Mouse (Mus musculus) midbrain, embryonic 15.5 days (tissue): ENCODE results near the gene Saxo2. TPM values are rescaled to one million over a fixed set of nuclear protein-coding genes. Genes with fewer than 3 reads are reported as not detected.

Source experiments
- ATAC-seq: fragments of 200-750 bp; cut with Nextera tagmentation; replicated peaks from 2 replicates; pipeline ENCODE4 v1.8.0; 2017; ENCODE audit warnings: moderate TSS enrichment
- H3K27ac ChIP-seq: fragments of 300-500 bp; sonication (generic); 2 replicates; pipeline ENCODE4 v1.5.1; 2015; ENCODE audit warnings: mild to moderate bottlenecking, inconsistent platforms
- H3K27me3 ChIP-seq: fragments of 300-500 bp; sonication (generic); replicated peaks from 2 replicates; pipeline ENCODE4 v1.6.1; 2015; ENCODE audit warnings: inconsistent platforms
- H3K36me3 ChIP-seq: fragments of 300-500 bp; sonication (generic); replicated peaks from 2 replicates; pipeline ENCODE4 v1.6.1; 2015; ENCODE audit warnings: inconsistent platforms
- H3K4me1 ChIP-seq: fragments of 300-500 bp; sonication (generic); 2 replicates; pipeline ENCODE4 v1.6.1; 2015; ENCODE audit warnings: inconsistent platforms
- H3K4me2 ChIP-seq: fragments of 300-500 bp; sonication (generic); 2 replicates; pipeline ENCODE4 v1.6.1; 2015; ENCODE audit warnings: inconsistent platforms, mild to moderate bottlenecking, moderate library complexity
- H3K4me3 ChIP-seq: fragments of 300-500 bp; sonication (generic); 2 replicates; pipeline ENCODE4 v1.5.1; 2015; ENCODE audit warnings: mild to moderate bottlenecking, inconsistent platforms
- H3K9ac ChIP-seq: fragments of 300-500 bp; sonication (generic); 2 replicates; pipeline ENCODE4 v1.6.1; 2015; ENCODE audit warnings: mild to moderate bottlenecking, inconsistent platforms
- H3K9me3 ChIP-seq: fragments of 300-500 bp; sonication (generic); 2 replicates; pipeline ENCODE4 v1.6.1; 2016; ENCODE audit warnings: inconsistent platforms
- WGBS: fragments of 180-500 bp; shearing (Covaris S2); methylation state at CpG from one replicate; pipeline ENCODE4 v1.1.7; 2015; ENCODE audit warnings: mixed read lengths; 5-methylcytosine and 5-hydroxymethylcytosine counted together
- polyA plus RNA-seq: library from polyadenylated mRNA; unstranded; fragments of >200 nt; fragmentation: Nextera tagmentation; extraction: Ambion mirVana; gene quantifications from 2 replicates; pipeline ENCODE4 v1.2.1, GENCODE M21; 2015

Saxo2 gene
- polyA plus RNA-seq, 1 experiment from 2014 or later, result 30.4 TPM

DNA sequence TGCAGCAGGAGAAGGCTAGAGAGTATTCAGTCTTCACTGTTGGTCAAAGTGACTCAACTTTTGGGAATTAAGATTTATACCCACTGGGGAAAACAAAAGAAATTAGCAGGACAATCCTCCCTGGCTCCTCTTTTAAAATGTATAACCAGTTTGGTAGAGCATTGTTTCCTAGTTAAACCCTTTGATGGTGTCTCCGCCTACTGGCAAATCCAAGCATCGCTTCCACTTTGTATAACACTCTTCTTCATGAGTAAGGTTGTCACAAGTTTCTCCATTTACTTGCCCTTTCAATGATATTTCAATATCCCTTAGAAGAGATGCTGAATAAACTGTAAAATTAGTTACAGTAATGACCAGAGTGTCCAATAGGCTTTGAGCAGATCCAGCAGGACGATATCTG, 38.7 kb downstream of the Saxo2 start:
- Histone ChIP-seq H3K4me2 (no peak overlapping the region), H3K27ac (no peak overlapping the region), H3K36me3 (no peaks in the 10 kb centered on the region), H3K9ac (no peak overlapping the region), H3K4me3 (no peak overlapping the region), H3K27me3 (no peaks in the 10 kb centered on the region), H3K4me1 (no peaks in the 10 kb centered on the region), H3K9me3 (no peaks in the 10 kb centered on the region)
- WGBS, result 63% methylated on average over 3 of the region's 3 CpGs
- no peak for ATAC-seq

DNA sequence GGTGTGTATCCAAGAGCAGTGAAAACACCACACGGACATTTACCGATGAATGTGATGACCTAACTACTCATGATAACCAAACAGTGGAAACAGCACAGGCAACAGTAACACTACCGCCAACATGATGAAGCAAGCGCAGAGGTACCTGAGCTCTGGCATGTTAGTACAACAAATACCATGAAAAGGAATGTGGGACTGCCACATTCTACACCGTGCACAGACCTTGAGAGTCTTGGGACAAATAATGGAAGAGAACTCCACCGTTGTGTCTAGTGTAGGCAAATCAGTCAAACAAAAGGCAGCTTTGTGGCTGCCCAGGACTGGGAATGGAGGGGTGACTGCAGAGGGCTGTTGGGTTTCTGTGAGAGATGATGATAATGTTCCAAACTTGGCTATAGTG, 42.9 kb downstream of the Saxo2 start:
- Histone ChIP-seq H3K27me3 (no peaks in the 10 kb centered on the region), H3K36me3 (no peaks in the 10 kb centered on the region), H3K9ac (no peak overlapping the region), H3K9me3 (no peaks in the 10 kb centered on the region), H3K4me3 (no peak overlapping the region), H3K4me1 (no peaks in the 10 kb centered on the region), H3K4me2 (no peak overlapping the region), H3K27ac (no peak overlapping the region)
- 83% methylated on average over 6 of the region's 6 CpGs for WGBS
- no peak for ATAC-seq

DNA sequence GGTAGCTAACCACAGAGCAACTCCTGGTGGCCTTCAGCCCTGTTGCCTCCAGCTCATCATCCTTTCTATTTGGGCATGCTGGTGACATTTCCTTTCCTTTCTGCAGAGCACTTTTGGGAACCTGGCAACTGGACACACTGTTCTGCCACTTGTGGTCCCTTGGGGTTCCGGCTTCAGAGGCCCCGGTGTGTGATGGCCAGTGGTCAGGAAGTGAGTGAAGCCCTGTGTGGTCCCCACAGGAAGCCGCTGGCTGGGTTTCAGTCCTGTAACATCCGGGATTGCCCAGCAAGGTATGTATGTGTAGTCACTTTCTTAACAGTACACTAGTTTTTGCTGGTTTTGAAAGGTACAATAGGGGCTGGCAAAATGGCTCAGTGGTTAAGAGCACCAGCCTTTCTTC, 46.3 kb downstream of the Saxo2 start:
- H3K27ac ChIP-seq, result no peak overlapping the region
- no peaks in the 10 kb centered on the region for H3K36me3 ChIP-seq
- H3K4me1 ChIP-seq, result no peaks in the 10 kb centered on the region
- no peak for ATAC-seq
- no peak overlapping the region for H3K4me3 ChIP-seq
- H3K27me3 ChIP-seq, result no peaks in the 10 kb centered on the region
- H3K9ac ChIP-seq, result no peak overlapping the region
- no peaks in the 10 kb centered on the region for H3K9me3 ChIP-seq
- H3K4me2 ChIP-seq, result no peak overlapping the region
- WGBS, result 84% methylated on average over 4 of the region's 4 CpGs

DNA sequence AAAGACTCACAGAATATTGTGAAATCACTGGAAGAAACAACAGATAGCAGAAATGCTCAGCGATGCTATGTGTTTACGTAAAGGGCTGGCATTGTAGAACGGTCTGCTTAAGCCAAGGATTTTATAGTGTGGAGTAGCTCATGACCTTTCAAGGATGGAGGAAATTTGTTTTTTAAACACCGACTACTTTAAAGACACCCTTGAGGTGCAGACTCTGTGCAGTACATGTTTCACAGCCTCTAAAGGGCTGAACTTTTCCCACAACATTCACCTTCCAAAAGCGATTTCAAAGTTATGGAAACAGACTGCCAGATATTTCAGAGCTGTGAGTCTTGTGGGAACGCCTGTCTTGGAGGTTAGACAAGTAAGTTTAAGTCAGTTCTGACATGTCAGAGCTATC, 57.4 kb downstream of the Saxo2 start:
- 92% methylated on average over 6 of the region's 6 CpGs for WGBS

More for the DNA sequence above, 57.4 kb downstream of the Saxo2 start:
- H3K4me1 ChIP-seq, result no peaks in the 10 kb centered on the region
- no peak overlapping the region for H3K4me3 ChIP-seq
- H3K4me2 ChIP-seq, result no peak overlapping the region
- ATAC-seq, result no peak
- no peaks in the 10 kb centered on the region for H3K27me3 ChIP-seq
- H3K27ac ChIP-seq, result no peak overlapping the region
- no peaks in the 10 kb centered on the region for H3K9me3 ChIP-seq
- no peaks in the 10 kb centered on the region for H3K36me3 ChIP-seq
- H3K9ac ChIP-seq, result no peak overlapping the region

Other genes starting within 250 kb of the Saxo2 start
- 21.6 TPM in 2 replicates for gene Efl1, start 86 bp upstream of the Saxo2 start, polyA plus RNA-seq
- gene Mex3b, start 218.8 kb upstream of the Saxo2 start, polyA plus RNA-seq, result 33.1 and 33.6 TPM in 2 replicates